Mouse (Mus musculus) C2C12 (cell line): ENCODE results near the gene Gm20388.

ENCODE experiments used
- CEBPB ChIP-seq: IDR thresholded peaks from one replicate; pipeline ENCODE4 v1.6.1; 2011; ENCODE audit warnings: low read depth, mild to moderate bottlenecking, control low read depth, moderate library complexity
- CTCF ChIP-seq: IDR thresholded peaks from one replicate; pipeline ENCODE4 v1.5.1; 2011; ENCODE audit not compliant: control insufficient read depth, insufficient read depth, insufficient read length
- FOSL1 ChIP-seq: IDR thresholded peaks from one replicate; pipeline ENCODE4 v1.8.0; 2011; ENCODE audit warnings: mild to moderate bottlenecking, low read length; ENCODE audit not compliant: poor library complexity, insufficient read depth, severe bottlenecking
- MAX ChIP-seq: IDR thresholded peaks from one replicate; pipeline ENCODE4 v1.6.1; 2011; ENCODE audit warnings: mild to moderate bottlenecking, control low read depth
- MYOD1 ChIP-seq: IDR thresholded peaks from one replicate; pipeline ENCODE4 v1.6.1; 2011; ENCODE audit warnings: low read depth; ENCODE audit not compliant: control insufficient read depth, insufficient read length
- USF1 ChIP-seq: IDR thresholded peaks from one replicate; pipeline ENCODE4 v1.6.1; 2011; ENCODE audit warnings: low read depth, mild to moderate bottlenecking, control low read depth, moderate library complexity

- TF ChIP-seq CTCF (no peak), USF1 (no peak), CEBPB (peak; percentile 71), MAX (no peak), MYOD1 (peak; percentile 53), FOSL1 (no peak)
Measured at GRCm38 (mm10) chr8:122167204-122167860, 2256.7 kb downstream of the Gm20388 start.
